Mouse (Mus musculus) cerebellum, adult 11-12 months (tissue): ENCODE results near the gene Dcun1d1.

Source experiments
- DNase-seq: peaks from one replicate; pipeline ENCODE4 v3.0.0; 2022

Dcun1d1 gene

DNA sequence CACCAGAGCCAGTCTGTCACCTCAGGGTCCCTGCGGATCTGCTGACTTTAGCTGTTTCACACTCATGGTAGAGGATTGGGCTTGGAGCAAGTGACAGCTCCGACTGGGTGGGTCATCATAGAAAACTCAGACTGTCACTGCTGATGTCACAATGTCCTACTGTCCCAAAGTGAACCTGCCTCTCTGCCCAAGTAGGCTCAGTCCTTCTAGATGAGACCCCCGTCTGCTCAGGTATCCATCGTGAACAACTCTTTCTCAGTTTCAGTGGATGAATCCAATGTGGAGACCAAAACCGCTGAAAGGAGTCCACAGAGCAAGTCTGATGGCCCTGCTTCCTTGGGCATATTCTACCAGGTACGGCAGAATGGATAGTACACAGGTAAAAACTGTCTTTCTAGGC lies at the start of gene Dcun1d1:
TSS of gene Dcun1d1 (minus strand) at position 101 of the 400 bp plus-strand sequence.
- no peak for DNase-seq

DNA sequence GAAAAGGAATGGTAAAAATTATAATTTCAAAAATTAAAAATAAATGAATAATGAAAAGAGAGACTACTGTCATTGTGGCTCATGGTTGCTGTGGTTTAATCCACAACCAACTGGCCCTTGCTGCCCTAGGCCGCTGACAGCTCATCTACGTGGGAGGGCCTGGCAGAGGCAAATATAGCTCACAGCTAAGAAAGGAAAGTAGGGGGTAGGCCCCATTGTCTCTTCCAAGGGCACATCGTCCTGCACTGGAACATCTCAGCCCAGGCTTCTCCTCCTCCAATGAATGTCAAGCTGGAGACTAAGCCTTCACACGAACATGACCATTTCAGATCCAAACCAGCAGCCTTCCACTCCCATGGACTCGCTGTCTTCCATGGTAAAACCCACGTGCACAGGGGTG lies 49.0 kb upstream of the Dcun1d1 start:
- DNase-seq, result no peak

DNA sequence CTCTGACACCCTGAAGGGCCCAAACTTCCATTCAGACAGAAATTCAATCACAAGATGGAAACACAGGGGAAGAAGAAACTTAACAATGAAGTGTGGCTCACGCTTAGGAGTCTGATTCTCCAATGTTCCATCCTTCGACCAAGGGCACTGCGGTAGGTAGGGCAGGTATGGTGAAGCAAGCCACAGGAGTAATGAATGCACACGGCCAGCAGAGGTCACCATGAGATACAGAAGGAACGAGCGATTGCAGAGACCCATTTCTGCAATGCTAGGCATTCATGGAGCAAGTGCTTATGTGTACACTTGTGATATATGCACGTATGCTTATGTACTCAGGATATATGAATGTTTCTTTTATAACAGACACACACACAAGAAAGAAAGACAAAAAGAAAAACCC lies 36.3 kb upstream of the Dcun1d1 start:
- DNase-seq, result no peak

DNA sequence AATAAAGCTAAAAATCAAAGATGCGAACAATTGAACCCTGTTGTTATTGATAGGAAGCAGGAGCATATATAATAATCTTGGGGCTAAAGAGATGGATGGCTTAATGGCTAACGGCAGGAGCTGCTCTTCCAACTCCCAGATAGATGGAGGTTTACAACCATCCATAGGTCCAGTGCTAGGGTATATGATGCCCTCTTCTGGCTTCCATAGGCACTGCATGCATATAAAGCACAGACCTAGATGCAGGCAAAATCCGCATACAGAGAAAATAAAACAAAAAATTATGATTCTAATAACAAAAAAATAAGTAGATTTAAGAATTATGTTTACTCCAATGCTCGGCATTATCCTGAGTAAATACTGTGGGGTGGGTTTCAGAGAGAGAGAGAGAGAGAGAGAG lies 35.7 kb upstream of the Dcun1d1 start:
- no peak for DNase-seq

DNA sequence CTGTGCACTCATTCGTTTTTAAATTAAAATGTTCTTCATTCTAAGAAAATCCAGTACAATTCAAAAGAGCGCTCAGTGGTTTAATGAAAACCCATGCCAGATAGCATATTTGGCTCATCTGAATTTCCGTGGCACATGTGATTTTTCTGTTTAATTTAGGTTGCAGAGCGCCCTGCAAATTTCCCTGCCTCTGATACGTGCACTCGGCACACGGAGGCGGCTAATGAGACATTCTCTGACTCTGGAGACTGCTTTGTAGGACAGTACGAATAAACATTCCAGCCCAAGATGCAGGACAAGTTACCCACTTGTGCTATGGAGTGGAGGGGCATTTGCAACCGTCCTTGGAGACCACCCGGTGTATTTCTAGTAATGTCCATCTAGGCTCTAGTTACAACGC lies 33.9 kb upstream of the Dcun1d1 start:
- no peak for DNase-seq

DNA sequence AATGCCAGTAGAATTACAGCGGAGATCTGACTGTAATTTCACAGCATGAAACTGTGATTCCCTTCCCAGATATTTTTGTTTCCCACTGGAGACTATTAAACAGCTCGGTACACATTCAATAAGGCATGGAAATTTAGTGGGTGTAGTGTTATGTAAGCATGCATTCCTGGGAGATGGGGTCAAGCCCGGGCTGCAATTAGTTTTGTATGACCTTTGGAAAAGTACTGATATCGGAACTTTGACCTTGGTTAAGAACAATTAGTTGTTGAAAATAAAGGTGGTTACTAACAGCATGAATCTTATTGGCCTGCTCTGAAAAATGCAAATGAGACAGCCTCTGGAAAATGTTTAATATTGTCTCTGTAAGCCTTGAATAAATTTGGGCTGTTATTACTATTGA lies 33.2 kb upstream of the Dcun1d1 start:
- DNase-seq, result no peak

DNA sequence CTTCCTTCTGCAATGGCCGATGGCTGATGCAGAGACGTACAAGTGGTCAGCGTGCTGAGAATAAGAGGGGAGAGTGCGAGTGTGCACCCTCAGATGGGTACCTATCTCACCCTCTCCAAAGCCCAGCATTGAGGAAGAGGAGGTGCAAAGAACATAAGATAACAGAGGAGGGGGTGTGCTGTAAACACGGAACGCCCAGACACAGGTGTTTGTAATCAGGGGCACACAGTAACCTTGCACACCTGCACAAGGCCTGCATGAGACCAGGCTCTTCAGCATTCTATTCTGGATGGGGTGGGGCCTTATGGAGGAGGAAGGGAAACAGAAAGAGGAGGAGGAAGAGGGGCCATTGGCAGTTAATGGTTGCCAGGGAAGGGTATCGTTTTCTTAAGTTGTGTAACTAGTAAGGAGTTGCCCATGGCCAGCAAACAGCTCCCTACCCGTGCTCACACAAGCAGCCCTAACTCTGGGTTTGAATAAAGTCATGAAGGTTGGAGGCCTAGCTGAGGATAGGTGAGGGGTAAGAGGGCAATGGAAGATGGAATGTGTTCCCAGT lies 30.2 kb upstream of the Dcun1d1 start:
- no peak for DNase-seq

DNA sequence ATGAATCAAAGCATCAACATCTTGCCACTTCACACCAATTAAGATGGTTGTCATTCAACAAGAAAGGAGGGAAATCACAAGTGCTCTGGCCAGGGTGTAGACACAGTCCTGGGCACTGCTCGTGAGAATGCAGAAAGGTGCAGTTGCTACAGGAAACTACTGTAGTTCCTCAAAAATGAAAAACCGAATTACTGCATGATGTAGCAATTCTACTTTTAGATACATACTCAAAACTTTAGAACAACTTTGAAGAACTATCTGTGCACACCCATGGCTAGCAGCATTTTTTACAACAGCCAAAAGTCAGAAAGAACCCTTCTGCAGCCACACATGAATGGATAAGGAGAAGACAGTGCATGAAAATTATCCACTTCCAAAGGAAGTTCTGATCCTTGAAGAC lies 29.2 kb upstream of the Dcun1d1 start:
- no peak for DNase-seq

DNA sequence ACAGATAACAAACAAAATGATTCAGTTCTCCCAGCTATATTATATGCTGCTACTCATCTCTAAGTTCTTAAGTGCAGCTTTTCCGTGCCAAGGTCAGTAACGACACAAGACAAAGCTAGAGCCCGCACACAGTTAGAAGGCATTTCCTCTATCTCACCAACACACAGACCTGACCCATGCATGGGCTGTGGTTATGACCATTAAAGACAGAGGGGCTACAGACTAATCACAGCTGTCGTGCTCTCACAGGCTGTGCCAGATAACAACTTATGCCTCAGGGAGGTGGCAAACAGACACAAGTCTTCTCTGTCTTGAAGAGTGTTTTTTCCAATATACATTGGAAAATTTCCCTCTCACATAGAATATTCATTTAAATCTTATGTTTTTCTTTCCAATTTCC lies 27.7 kb upstream of the Dcun1d1 start:
- DNase-seq, result no peak

DNA sequence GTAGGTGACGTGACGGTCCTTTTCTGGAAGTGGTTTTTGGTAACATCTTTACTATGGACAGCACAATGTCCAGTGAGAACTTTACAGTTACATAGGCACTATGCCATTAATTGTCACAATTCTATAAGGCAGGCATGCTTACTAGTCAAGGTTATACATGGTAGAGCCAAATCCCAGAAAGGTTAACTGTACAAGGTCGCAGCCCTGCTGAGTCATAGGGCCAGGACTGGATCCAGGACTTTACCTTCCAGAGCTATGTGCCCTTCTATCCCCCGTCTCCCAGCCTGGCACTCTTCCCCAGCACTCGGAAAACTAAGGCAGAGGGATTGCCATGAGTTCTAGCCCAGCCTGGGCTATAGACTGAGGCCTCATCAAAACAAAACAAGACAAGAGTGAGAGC lies 26.7 kb upstream of the Dcun1d1 start:
- no peak for DNase-seq

DNA sequence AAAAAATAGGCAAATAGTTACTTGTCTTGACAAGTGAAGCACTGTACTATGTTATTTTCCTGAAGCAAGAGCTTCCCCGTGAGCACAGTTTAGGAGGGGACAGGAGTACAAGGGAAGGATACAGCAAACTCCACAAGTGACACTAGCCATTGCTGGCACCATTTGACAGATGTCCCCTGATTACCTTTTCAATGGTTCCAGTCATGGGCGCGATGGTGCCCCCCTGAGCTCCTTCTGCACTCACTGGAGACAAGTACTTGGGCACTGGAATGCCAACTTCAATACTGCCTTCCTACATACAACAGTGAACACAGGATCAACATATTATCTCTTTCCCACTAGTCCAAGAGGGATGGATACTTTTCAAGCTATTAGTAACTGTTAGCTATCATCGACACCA lies 26.2 kb upstream of the Dcun1d1 start:
- DNase-seq, result no peak

DNA sequence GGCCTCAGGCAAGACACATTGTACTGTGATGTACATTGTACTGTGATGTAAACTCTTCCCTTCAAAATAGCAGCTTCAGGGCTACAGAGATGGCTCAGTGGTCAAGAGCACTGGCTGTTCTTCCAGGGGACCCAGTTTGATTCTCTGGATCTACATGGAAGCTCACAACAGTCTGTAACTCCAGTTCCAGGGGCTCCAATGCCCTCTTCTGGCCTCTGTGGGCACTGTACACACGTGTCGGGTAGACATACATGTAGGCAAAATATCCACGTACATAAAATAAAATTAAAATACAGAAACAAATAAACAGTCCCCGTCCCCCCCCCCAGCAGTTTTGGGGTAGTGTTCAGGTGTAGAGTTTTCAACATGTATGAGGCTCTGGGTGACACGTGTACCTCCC lies 25.7 kb upstream of the Dcun1d1 start:
- no peak for DNase-seq

DNA sequence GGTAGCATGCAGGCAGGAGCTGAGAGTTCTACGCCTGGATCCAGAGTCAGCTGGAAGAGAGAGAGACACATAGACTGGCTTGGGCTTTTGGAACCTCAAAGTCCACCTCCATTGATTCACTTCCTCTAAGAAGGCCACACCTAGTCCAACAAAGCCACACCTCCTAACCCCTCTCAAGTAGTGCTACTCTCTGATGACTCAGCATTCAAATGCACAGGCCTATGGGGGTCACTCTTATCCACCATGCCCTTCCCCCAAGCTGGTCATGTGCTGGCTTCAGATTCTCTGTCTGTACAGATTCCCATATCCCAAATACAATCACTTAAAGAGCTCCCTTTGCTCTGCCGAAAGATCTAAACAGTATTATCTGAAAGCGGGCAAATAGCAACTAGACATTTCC lies 20.0 kb upstream of the Dcun1d1 start:
- DNase-seq, result no peak

DNA sequence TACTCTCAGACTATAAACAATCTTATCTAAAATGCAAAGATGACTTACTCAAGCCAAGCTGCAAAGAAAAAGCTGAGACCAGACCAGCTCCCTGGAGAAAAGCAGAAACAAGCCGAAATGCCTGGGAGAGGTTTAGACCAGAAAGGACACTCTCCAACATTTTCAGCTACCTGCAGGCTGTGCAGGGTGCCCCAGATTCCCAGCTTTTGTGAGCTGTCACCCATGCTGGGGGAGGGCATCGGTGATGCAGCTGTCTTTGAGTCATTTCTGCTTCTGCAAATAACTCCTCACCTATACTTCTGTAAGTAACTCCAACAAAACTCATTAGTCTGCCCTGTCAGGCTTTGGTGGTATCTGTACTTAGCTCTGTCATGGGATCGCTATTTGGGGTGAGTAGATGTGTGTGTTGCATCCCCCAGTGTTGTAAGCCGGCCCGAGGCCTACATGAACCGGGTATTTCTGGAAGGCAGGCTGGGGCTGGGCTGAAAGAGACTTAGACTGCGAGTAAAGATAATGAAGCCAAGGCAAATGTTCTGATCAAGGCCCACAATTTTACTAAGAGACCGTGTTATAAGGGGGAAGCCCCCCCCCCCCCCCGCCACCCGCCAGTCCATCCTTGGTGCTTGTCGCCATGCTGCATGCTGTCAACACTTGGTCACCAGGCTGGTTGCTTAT lies 17.8 kb upstream of the Dcun1d1 start:
- DNase-seq, result no peak

DNA sequence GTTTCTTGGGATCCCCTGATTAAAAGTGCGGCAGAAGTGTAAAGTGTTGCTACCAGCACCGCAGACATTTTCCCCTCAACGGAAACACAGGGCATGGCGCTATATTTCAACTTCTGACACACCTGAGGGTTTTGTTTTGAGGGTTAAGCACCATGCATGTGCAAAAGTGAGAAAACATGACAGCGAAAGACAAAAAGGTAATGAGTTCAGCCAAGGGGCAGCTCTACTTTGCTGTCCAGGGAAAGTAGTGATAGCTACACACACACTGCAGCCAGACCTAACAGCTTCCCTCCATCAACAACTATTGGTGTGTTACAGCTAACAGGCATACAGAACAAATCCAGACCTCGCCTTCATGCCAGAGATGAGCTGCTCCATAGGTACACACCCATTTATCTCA lies 16.6 kb upstream of the Dcun1d1 start:
- no peak for DNase-seq

DNA sequence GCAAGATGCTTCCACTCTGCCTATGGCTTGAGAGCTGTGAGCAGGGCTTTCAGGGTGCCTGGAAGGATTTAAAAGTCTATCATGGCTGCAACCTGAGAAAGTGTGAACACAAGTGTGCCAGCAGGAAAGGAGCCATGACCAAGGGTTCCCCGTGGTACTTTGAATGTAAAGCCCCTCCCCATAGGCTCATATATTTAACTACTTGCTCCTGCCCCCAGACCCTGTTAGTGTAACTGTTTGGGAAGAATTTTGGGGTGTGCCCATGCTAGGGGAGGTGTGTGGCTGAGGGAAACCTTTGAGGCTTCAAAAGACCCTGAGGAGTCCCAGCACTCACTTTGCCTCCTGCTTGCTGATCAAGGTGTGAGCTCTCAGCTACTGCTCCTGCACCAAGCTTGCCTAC lies 15.9 kb upstream of the Dcun1d1 start:
- DNase-seq, result no peak

DNA sequence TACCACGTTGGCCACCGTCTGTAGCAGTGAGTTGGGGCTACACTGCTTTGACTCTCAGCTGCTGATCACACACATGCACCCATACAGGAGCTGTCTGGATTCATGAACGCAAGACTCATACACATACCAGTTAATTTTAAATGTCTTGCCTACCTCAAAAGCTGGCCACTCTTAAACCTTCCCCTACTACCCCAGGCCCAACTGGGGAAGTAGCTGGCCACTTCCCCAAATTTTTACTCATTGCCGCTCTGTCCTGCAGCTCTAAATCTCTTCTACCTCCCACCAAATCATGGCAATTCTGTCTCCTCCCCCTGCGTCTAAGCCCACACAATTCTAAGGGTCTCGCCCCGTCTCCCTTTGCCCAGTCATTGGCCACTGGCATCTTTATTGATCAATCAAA lies 11.0 kb upstream of the Dcun1d1 start:
- no peak for DNase-seq

DNA sequence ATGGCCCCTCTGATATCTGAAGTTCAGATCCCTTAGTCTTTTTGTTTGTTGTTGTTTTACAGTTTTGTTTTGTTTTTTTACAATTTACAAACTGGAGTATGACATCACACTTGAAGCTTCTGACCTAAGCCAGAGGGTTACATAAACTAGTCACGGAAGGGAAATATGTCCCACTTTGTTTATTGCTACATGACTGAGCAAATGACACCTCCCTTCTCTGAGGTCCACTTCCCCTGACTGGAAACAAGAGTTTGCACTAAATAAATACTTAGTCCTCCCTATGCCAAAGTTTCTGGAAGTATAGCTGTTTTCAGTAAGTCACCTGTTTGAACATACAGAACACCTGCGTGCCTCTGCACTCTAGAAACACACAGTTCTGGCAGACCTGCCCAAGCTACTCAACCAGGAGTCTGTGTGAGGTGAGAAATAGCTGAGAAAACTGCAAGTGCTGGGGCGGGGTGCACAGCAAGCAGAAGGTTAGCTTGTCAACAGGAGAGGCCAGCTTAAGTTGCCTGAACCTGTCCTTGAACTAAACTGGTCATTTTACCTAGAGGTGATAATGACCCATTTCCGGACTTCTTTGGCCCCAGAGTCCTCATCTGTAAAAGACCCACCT lies 3.4 kb upstream of the Dcun1d1 start:
- no peak for DNase-seq

DNA sequence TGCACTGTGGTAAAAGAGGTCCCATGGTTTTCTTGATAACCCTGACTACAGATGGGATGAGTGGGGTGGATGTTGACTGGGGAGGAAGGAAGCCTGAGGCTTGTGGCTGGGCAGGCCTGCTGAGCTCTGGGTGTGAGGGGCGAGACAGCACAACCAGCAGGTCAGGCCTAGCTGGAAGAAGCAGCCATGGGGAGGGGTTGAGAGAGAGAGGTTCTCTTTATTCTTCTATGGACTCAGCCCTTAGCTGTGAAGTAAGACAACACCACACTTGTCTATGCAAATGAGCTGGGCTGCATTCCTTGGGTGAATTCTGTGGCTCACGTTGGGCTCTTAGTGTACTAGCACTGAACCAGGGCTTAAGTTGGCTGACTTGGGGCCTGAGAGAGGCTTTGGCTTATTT lies 2.8 kb upstream of the Dcun1d1 start:
- no peak for DNase-seq

DNA sequence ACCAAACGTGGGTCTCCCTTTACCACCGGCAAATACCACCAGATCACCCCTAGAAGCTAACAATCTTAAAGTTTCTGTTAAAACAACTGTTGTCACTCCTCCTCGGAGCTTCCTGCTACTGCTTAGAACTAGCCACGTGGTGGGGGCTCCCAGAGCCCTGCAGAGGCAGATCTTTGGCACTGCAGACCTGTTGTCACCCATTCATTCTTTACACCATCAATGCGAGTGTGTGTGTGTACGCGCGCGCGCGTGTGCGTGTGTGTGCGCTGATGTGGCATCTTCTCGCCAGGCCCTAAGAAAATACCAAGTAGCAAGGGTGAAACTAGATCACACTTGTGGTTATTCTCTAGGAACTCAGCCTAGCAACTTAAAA lies 3.9 kb downstream of the Dcun1d1 start:
- peak; percentile 30 for DNase-seq

DNA sequence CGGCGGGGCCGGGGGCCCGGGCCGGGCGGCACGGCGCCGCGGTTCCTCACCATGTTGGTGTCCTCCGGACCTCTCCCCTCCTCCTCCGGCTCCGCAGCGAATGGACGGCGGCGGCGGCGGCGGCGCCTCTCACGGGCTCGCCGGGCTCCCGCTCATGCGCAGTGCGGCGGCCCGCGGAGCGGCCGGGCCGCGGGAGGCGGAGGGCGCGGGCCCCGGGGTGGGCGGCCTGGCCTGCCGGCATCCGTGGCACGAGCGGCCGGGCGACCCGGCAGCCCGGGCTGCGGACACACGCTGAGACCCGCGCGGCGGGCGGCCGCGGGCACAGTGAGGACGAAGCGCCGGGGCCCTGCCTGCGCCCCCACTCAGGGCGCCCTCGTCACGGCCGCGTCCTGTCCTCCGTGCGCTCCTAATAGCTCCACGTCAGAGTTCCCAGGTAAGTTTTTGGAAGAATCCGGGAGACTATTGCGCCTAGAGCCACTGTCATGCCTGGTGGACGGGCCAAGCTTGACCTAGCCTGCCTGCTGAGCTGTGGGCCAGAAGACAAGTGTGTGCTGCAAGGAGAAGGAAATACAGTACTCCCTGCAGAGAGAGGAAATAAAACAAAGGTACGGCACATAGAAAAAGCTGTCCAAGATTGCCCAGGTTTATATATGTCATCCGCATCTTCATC lies 4.4 kb downstream of the Dcun1d1 start:
- DNase-seq, result peak; percentile 85

DNA sequence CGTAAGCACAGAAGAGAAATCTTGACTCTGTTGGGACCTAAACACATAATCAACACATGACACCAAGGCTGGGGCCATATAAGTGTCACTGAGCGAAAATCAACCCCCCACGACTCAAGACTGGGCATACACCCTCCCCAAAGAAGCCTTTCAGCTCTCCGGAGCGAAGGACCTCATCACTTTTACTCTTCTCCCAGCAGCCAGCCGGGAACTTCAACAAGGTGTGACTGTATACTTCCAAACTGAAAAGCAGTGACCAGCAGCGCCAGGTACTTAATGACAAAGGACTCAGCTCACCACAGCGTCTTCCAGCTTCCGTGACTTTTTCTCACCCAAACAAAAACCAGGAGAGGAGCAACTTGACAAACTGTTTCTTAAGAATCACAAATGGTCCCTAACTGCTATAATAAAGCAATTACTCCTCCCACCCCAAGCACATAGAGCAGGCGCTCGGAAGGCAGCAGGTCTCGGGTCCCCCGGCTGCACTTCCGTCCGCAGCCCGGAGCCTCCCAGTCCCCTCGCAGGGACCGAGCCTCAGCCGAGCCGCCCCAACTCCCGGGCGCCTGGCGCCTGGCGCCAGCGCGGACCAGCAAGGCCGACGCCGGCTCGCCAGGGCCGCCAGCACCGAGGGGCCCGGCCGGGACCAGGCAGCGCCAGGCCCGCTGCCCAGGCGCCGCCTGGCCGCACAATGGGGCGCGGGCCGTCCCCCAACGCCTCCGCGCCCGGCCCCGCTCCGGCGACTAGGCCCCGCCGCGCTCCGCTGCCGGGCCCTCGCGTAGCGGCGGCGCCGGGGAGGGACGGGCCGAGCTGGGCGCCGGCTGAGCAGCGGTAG lies 5.1 kb downstream of the Dcun1d1 start:
- peak; percentile 67 for DNase-seq

DNA sequence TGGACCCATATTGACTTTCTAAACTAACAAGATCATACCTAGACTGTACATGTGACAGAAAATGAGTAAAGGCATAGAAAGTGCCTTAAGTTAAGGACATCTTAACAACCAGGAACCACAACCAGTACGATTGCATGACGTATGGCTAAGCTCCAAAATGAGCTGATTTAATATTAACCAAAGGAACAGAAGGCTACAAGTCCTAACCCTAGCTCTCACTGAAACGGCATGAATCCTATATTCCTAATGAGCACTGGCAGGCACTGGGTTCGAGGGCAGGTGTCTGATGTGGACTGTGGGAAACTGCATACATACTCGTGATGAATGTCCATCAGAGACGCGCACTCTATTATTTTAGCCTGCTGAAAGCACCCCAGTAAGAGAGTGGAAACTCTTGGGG lies 5.9 kb downstream of the Dcun1d1 start:
- DNase-seq, result no peak
